Comparison of ENCODE assay signal across 9 mouse cellular contexts in genomic region chr11:97018583-97019344, GRCm38 (mm10). TPM values are rescaled to one million over a fixed set of nuclear protein-coding genes. Genes with fewer than 3 reads are reported as not detected.
DNase-seq lines count a peak whose midpoint lies in the region; ATAC-seq and TF ChIP-seq lines count a peak whose summit lies in the region.
"Had no signal": no experiment of that assay in that cellular context is flagged by ENCODE, and none has a peak within 500 bp of the region (broad histone marks: within the 10 kb centered on the region; RNA-seq: fewer than 3 reads in every experiment).

No protein-coding gene starts in this region.

- WGBS in forebrain, embryonic 15.5 days, result 1% methylated on average over 53 of the region's 68 CpGs
- 2% methylated on average over 68 of the region's 68 CpGs for WGBS in liver, embryonic 12.5 days (ENCODE audit: insufficient replicate concordance)
- under 1% methylated on average over 54 of the region's 68 CpGs for WGBS in stomach, postnatal 0 days

- H3K4me3 ChIP-seq in forebrain, embryonic 15.5 days, result peak overlapping the region; percentile 25; the same call in 1 of the 2 replicates
- H3K4me3 ChIP-seq in liver, embryonic 12.5 days, result peak overlapping the region; percentile 28; the same call in 1 of the 2 replicates
- H3K4me3 ChIP-seq in stomach, postnatal 0 days (ENCODE audit: low read depth, low read length), result peak overlapping the region; percentile 45
- H3K4me3 ChIP-seq: erythroblast, embryonic 14.5 days had no signal

- TF ChIP-seq CTCF in stomach, postnatal 0 days (IDR thresholded peaks at IDR 0.05; ENCODE audit: low read depth), result no peak

- peaks cover 24% of the 10 kb centered on the region for H3K4me1 ChIP-seq in forebrain, embryonic 15.5 days
- H3K4me1 ChIP-seq in liver, embryonic 12.5 days, result peaks cover 30% of the 10 kb centered on the region
- 0 out of 2 replicates have a peak, but pooled peaks cover 2% of the 10 kb centered on the region for H3K4me1 ChIP-seq in stomach, postnatal 0 days (replicated peaks; ENCODE audit: control insufficient read depth, insufficient read depth)

- peak overlapping the region; percentile 32 for H3K4me2 ChIP-seq in forebrain, embryonic 15.5 days (replicated peaks)
- peak overlapping the region; percentile 56 for H3K4me2 ChIP-seq in liver, embryonic 12.5 days
- peak overlapping the region; percentile 57 for H3K4me2 ChIP-seq in stomach, postnatal 0 days (replicated peaks; ENCODE audit: low read depth)

- TF ChIP-seq EP300 in stomach, postnatal 0 days (optimal IDR thresholded peaks at IDR 0.05), result no peak

- no peak overlapping the region for H3K27ac ChIP-seq in forebrain, embryonic 15.5 days (replicated peaks)
- H3K27ac ChIP-seq in liver, embryonic 12.5 days, result no peak overlapping the region
- H3K27ac ChIP-seq in stomach, postnatal 0 days (replicated peaks), result peak overlapping the region; percentile 86

- H3K9me3 ChIP-seq in forebrain, embryonic 15.5 days, result no peaks in the 10 kb centered on the region
- no peaks in the 10 kb centered on the region for H3K9me3 ChIP-seq in liver, embryonic 12.5 days (replicated peaks)
- no peaks in the 10 kb centered on the region for H3K9me3 ChIP-seq in stomach, postnatal 0 days (ENCODE audit: control insufficient read depth, low read length)

- ATAC-seq in forebrain, embryonic 15.5 days (replicated peaks), result no peak
- no peak for ATAC-seq in liver, embryonic 12.5 days
- ATAC-seq in stomach, postnatal 0 days (ENCODE audit: low FRiP score, low TSS enrichment), result peak; percentile 15; the same call in 1 of the 2 replicates

- H3K9ac ChIP-seq in forebrain, embryonic 15.5 days (replicated peaks), result no peak overlapping the region
- 0 out of 2 replicates have a peak overlapping the region, but pooled peaks have one; percentile 2 for H3K9ac ChIP-seq in liver, embryonic 12.5 days
- H3K9ac ChIP-seq in stomach, postnatal 0 days (ENCODE audit: low read length), result peak overlapping the region; percentile 61

- H3K27me3 ChIP-seq in forebrain, embryonic 15.5 days, result peaks cover 84% of the 10 kb centered on the region
- H3K27me3 ChIP-seq in liver, embryonic 12.5 days (replicated peaks), result peaks cover 98% of the 10 kb centered on the region
- peaks cover 5% of the 10 kb centered on the region; the same call in 1 of the 2 replicates for H3K27me3 ChIP-seq in stomach, postnatal 0 days (ENCODE audit: control insufficient read depth, insufficient read depth, low read length)

- H3K36me3 ChIP-seq in forebrain, embryonic 15.5 days, result no peaks in the 10 kb centered on the region
- no peaks in the 10 kb centered on the region for H3K36me3 ChIP-seq in liver, embryonic 12.5 days
- H3K36me3 ChIP-seq in stomach, postnatal 0 days (ENCODE audit: control insufficient read depth, insufficient read depth, low read length), result no peaks in the 10 kb centered on the region

- peak; percentile 21 to 31 for DNase-seq in adrenal gland, adult 18-20 months (ENCODE audit: low spot score in 2 of 2)
- no peak for DNase-seq in adrenal gland, adult 8-10 months
- peak; percentile 78 for DNase-seq in CD4-positive, CD25-positive, alpha-beta regulatory T cell, adult 2 months (ENCODE audit: low read depth, low spot score)
- peak; percentile 54 for DNase-seq in stomach, postnatal 0 days (ENCODE audit: low spot score)
- DNase-seq in spleen, postnatal 14 days (ENCODE audit: low spot score in 2 of 2), result no peak
- no peak for DNase-seq in layer of hippocampus, adult 9-10 months (ENCODE audit: low spot score)

RNA-seq across cellular contexts. Expression of gene Sp6, which starts 5.6 kb away (rescaled TPM):
- under 1 TPM; 0.06 to 0.13 TPM for total RNA-seq in adrenal gland, adult 18-20 months (2021)
- under 1 TPM; 0.28 to 0.94 (median 0.61) TPM for total RNA-seq in adrenal gland, adult 8-10 months (2022)
- polyA plus RNA-seq in forebrain, embryonic 15.5 days (2015; fragmentation: Nextera tagmentation; extraction: Ambion mirVana), result 0.10 and 0.43 TPM in 2 replicates
- 0.15 and 0.19 TPM in 2 replicates for polyA plus RNA-seq in liver, embryonic 12.5 days (2016; fragmentation: Nextera tagmentation; extraction: Ambion mirVana)
- 21.2 and 22.0 TPM in 2 replicates for polyA plus RNA-seq in stomach, postnatal 0 days (2015; fragmentation: Nextera tagmentation; extraction: Ambion mirVana)
- polyA plus RNA-seq: erythroblast, embryonic 14.5 days had no signal

RNA-seq across cellular contexts. Expression of gene Scrn2, which starts 11.0 kb away (rescaled TPM):
- 10 to 100 TPM; 14.6 to 16.8 TPM for total RNA-seq in adrenal gland, adult 18-20 months (2021)
- 10 to 100 TPM; 19.4 to 40.6 (median 31.8) TPM for total RNA-seq in adrenal gland, adult 8-10 months (2022)
- 16.0 and 17.2 TPM in 2 replicates for polyA plus RNA-seq in forebrain, embryonic 15.5 days (2015; fragmentation: Nextera tagmentation; extraction: Ambion mirVana)
- polyA plus RNA-seq in liver, embryonic 12.5 days (2016; fragmentation: Nextera tagmentation; extraction: Ambion mirVana), result 9.8 and 11.0 TPM in 2 replicates
- 11.8 and 12.5 TPM in 2 replicates for polyA plus RNA-seq in stomach, postnatal 0 days (2015; fragmentation: Nextera tagmentation; extraction: Ambion mirVana)

RNA-seq across cellular contexts. Expression of gene Lrrc46, which starts 22.4 kb away (rescaled TPM):
- under 1 TPM; 0.60 to 0.74 TPM for total RNA-seq in adrenal gland, adult 18-20 months (2021)
- total RNA-seq in adrenal gland, adult 8-10 months (2022), result 1 to 10 TPM; 1.1 to 1.5 (median 1.3) TPM
- 2.9 and 4.6 TPM in 2 replicates for polyA plus RNA-seq in forebrain, embryonic 15.5 days (2015; fragmentation: Nextera tagmentation; extraction: Ambion mirVana)
- 0.35 and 0.48 TPM in 2 replicates for polyA plus RNA-seq in liver, embryonic 12.5 days (2016; fragmentation: Nextera tagmentation; extraction: Ambion mirVana)
- polyA plus RNA-seq in stomach, postnatal 0 days (2015; fragmentation: Nextera tagmentation; extraction: Ambion mirVana), result 0.36 and 0.45 TPM in 2 replicates
- polyA plus RNA-seq: erythroblast, embryonic 14.5 days had no signal

RNA-seq across cellular contexts. Expression of gene Mrpl10, which starts 22.6 kb away (rescaled TPM):
- total RNA-seq in adrenal gland, adult 18-20 months (2021), result 100 to 1,000 TPM; 128 to 134 TPM
- total RNA-seq in adrenal gland, adult 8-10 months (2022), result 100 to 1,000 TPM; 129 to 161 (median 147) TPM
- 57.0 and 58.4 TPM in 2 replicates for polyA plus RNA-seq in forebrain, embryonic 15.5 days (2015; fragmentation: Nextera tagmentation; extraction: Ambion mirVana)
- 56.7 TPM in 2 replicates for polyA plus RNA-seq in liver, embryonic 12.5 days (2016; fragmentation: Nextera tagmentation; extraction: Ambion mirVana)
- 56.3 and 60.8 TPM in 2 replicates for polyA plus RNA-seq in stomach, postnatal 0 days (2015; fragmentation: Nextera tagmentation; extraction: Ambion mirVana)

RNA-seq across cellular contexts. Expression of gene Osbpl7, which starts 31.7 kb away (rescaled TPM):
- total RNA-seq in adrenal gland, adult 18-20 months (2021), result 1 to 10 TPM; 5.2 to 6.6 TPM
- 10 to 100 TPM; 14.3 to 23.7 (median 18.1) TPM for total RNA-seq in adrenal gland, adult 8-10 months (2022)
- 10.2 and 10.5 TPM in 2 replicates for polyA plus RNA-seq in forebrain, embryonic 15.5 days (2015; fragmentation: Nextera tagmentation; extraction: Ambion mirVana)
- 3.7 and 3.8 TPM in 2 replicates for polyA plus RNA-seq in liver, embryonic 12.5 days (2016; fragmentation: Nextera tagmentation; extraction: Ambion mirVana)
- polyA plus RNA-seq in stomach, postnatal 0 days (2015; fragmentation: Nextera tagmentation; extraction: Ambion mirVana), result 7.5 and 8.6 TPM in 2 replicates

Comparison
In these comparisons a context has a peak if more than half of its experiments do, and no peak if none do; other contexts are left out.
1. DNase-seq: peak in adrenal gland, adult 18-20 months (2 of 2), CD4-positive, CD25-positive, alpha-beta regulatory T cell, adult 2 months (single experiment) and stomach, postnatal 0 days (single experiment); none in adrenal gland, adult 8-10 months (single experiment), spleen, postnatal 14 days (0 of 2) and layer of hippocampus, adult 9-10 months (single experiment).
2. RNA of gene Sp6, which starts 5.6 kb away (polyA plus RNA-seq): 21.2 to 22.0 TPM in stomach, postnatal 0 days; 0.15 to 0.19 TPM in liver, embryonic 12.5 days and 0.10 to 0.43 TPM in forebrain, embryonic 15.5 days; every median in the first group is over 10 times any median in the second.
3. Peak in every context shown above with its lines, with median percentiles within 50 percentile points of each other: H3K4me2 ChIP-seq and H3K4me3 ChIP-seq.